28 mouse cellular contexts compared by ENCODE assay signal in genomic region chr14:46639116-46639826, GRCm38 (mm10).
DNase-seq lines count a peak whose midpoint lies in the region; ATAC-seq and TF ChIP-seq lines count a peak whose summit lies in the region.
"Had no signal": no experiment of that assay in that cellular context is flagged by ENCODE, and none has a peak within 500 bp of the region (broad histone marks: within the 10 kb centered on the region; RNA-seq: fewer than 3 reads in every experiment).

No protein-coding gene starts in this region.

- no peak for TF ChIP-seq POLR2A in brain, embryonic 14.5 days (IDR thresholded peaks at IDR 0.05; ENCODE audit: borderline replicate concordance, extremely low read depth, insufficient read depth, insufficient read length, poor library complexity, severe bottlenecking)

- 39% methylated on average over 8 of the region's 8 CpGs for WGBS in heart, embryonic 12.5 days
- 1% methylated on average over 8 of the region's 8 CpGs for WGBS in forebrain, embryonic 15.5 days

- H3K4me1 ChIP-seq in heart, embryonic 12.5 days (replicated peaks): peaks cover 12% of the 10 kb centered on the region
- no peaks in the 10 kb centered on the region for H3K4me1 ChIP-seq in forebrain, embryonic 15.5 days

- DNase-seq in heart, adult 11 months: peak; percentile 39
- peak; percentile 85 for DNase-seq in brain, embryonic 14.5 days (ENCODE audit: low read depth)
- peak; percentile 77 for DNase-seq in retina, embryonic 14.5 days (ENCODE audit: low spot score)
- no peak for DNase-seq in cerebellum, postnatal 10 days
- no peak for DNase-seq in lung, postnatal 10 days
- DNase-seq in kidney, adult 8-10 months: no peak
- DNase-seq: adrenal gland, postnatal 10 days; cerebellum, adult 8-10 months; gastrocnemius, postnatal 14 days; heart, adult 2 months; heart, postnatal 4 days; kidney, adult 9 months; kidney, postnatal 36 days; lung, embryonic 14.5 days; lung, postnatal 4 days; thymus, adult 2 months; thymus, postnatal 4 days had no signal

- H3K4me2 ChIP-seq in heart, embryonic 12.5 days: no peak overlapping the region
- H3K4me2 ChIP-seq in forebrain, embryonic 15.5 days (replicated peaks): no peak overlapping the region
- H3K4me2 ChIP-seq: heart, embryonic 15.5 days; hindbrain, embryonic 15.5 days; limb, embryonic 15.5 days; lung, embryonic 14.5 days; neural tube, embryonic 13.5 days had no signal

- no peak overlapping the region for H3K9ac ChIP-seq in heart, embryonic 12.5 days
- no peak overlapping the region for H3K9ac ChIP-seq in forebrain, embryonic 15.5 days (replicated peaks)
- H3K9ac ChIP-seq: heart, embryonic 15.5 days; hindbrain, embryonic 15.5 days; limb, embryonic 15.5 days; liver, embryonic 14.5 days; lung, embryonic 14.5 days; neural tube, embryonic 13.5 days had no signal

- no peaks in the 10 kb centered on the region for H3K27me3 ChIP-seq in heart, embryonic 12.5 days (replicated peaks)
- H3K27me3 ChIP-seq in forebrain, embryonic 15.5 days: peaks cover 92% of the 10 kb centered on the region
- H3K27me3 ChIP-seq: heart, embryonic 15.5 days; limb, embryonic 15.5 days; Patski had no signal

- no peaks in the 10 kb centered on the region for H3K36me3 ChIP-seq in heart, embryonic 12.5 days
- no peaks in the 10 kb centered on the region for H3K36me3 ChIP-seq in forebrain, embryonic 15.5 days
- H3K36me3 ChIP-seq: heart, embryonic 15.5 days; hindbrain, embryonic 15.5 days; limb, embryonic 15.5 days; neural tube, embryonic 13.5 days had no signal

- no peaks in the 10 kb centered on the region for H3K9me3 ChIP-seq in heart, embryonic 12.5 days (replicated peaks)
- H3K9me3 ChIP-seq in forebrain, embryonic 15.5 days: no peaks in the 10 kb centered on the region
- H3K9me3 ChIP-seq: heart, embryonic 15.5 days; hindbrain, embryonic 15.5 days; limb, embryonic 15.5 days; neural tube, embryonic 13.5 days had no signal

- H3K27ac ChIP-seq in heart, embryonic 12.5 days (ENCODE audit: poor library complexity, severe bottlenecking): no peak overlapping the region
- H3K27ac ChIP-seq in forebrain, embryonic 15.5 days (replicated peaks): no peak overlapping the region
- H3K27ac ChIP-seq: heart, adult 2 months; heart, embryonic 15.5 days; hindbrain, embryonic 15.5 days; limb, embryonic 15.5 days; liver, embryonic 14.5 days; neural tube, embryonic 13.5 days had no signal

- no peak overlapping the region for H3K4me3 ChIP-seq in heart, embryonic 12.5 days
- no peak overlapping the region for H3K4me3 ChIP-seq in forebrain, embryonic 15.5 days
- H3K4me3 ChIP-seq: heart, adult 2 months; heart, embryonic 15.5 days; hindbrain, embryonic 15.5 days; limb, embryonic 15.5 days; myocyte; neural tube, embryonic 13.5 days had no signal

- no peak for TF ChIP-seq CTCF in brain, embryonic 14.5 days (IDR thresholded peaks at IDR 0.05; ENCODE audit: borderline replicate concordance, extremely low read depth, insufficient read depth, insufficient read length)

- ATAC-seq in heart, embryonic 12.5 days (ENCODE audit: insufficient number of reproducible peaks, low FRiP score): no peak
- ATAC-seq in forebrain, embryonic 15.5 days (replicated peaks): peak; percentile 58
- ATAC-seq: activated CD4-positive, CD25-positive, alpha-beta regulatory T cell, adult 4 months; midbrain, embryonic 16.5 days; Patski had no signal

Comparison
In these comparisons a context has a peak if more than half of its experiments do, and no peak if none do; other contexts are left out.
1. DNase-seq: peak in heart, adult 11 months (single experiment), brain, embryonic 14.5 days (single experiment) and retina, embryonic 14.5 days (single experiment); none in cerebellum, postnatal 10 days (0 of 2), lung, postnatal 10 days (single experiment) and kidney, adult 8-10 months (0 of 2).